Mouse (Mus musculus): ENCODE results near the gene Nuak2. TPM values are rescaled to one million over a fixed set of nuclear protein-coding genes. Genes with fewer than 3 reads are reported as not detected.

Gene Nuak2
- total and polyA plus RNA-seq, 2 experiments from 2014 or later = 4.4 to 6.8 TPM

- no peak for ATAC-seq
- Histone ChIP-seq H3K4me3 (ENCODE audit: low read depth, low read length) (no peak overlapping the region), H3K36me3 (ENCODE audit: insufficient read depth) (no peaks in the 10 kb centered on the region), H3K4me2 (ENCODE audit: low read depth) (no peak overlapping the region), H3K27me3 (ENCODE audit: insufficient read depth, low read length) (no peaks in the 10 kb centered on the region), H3K9ac (no peak overlapping the region), H3K9me3 (ENCODE audit: low read length) (no peaks in the 10 kb centered on the region), H3K27ac (ENCODE audit: low read depth, low read length) (no peak overlapping the region), H3K4me1 (ENCODE audit: insufficient read depth) (no peaks in the 10 kb centered on the region)
- 35% methylated on average over 4 of the region's 4 CpGs for WGBS
- no peak for DNase-seq
- TF ChIP-seq CTCF (IDR thresholded peaks at IDR 0.05; ENCODE audit: low read depth) = peak; percentile 73
These were observed 9.8 kb upstream of the Nuak2 start for GRCm38 (mm10) chr1:132306160-132306559.

DNA sequence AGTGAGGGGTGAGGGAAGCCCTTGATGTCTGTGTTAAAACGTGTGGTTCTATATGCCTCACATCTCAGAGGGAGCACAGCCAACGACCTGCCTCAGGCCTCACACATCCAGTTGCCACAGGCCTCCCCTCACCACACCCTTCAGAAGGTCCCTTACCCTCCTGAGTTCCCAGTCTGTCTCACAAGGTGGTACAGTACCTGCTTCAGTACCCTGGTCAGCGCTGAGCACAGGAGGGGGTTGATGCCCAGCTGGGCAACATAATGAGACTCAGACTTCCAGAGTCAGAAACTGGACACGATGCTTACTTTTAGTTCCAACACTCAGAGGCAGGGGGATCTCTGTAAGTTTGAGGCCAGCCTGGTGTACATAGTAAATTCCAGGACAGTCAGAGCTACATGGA is 9.1 kb upstream of the Nuak2 start:
- no peak for TF ChIP-seq CTCF (IDR thresholded peaks at IDR 0.05; ENCODE audit: low read depth)
- no peaks in the 10 kb centered on the region for H3K9me3 ChIP-seq (ENCODE audit: low read length)
- ATAC-seq (no peak), DNase-seq (no peak)
- no peaks in the 10 kb centered on the region for H3K27me3 ChIP-seq (ENCODE audit: insufficient read depth, low read length)
- H3K4me3 ChIP-seq (ENCODE audit: low read depth, low read length) = no peak overlapping the region
- H3K9ac ChIP-seq = no peak overlapping the region
- no peaks in the 10 kb centered on the region for H3K4me1 ChIP-seq (ENCODE audit: insufficient read depth)
- WGBS = 24% methylated on average over 4 of the region's 4 CpGs
- H3K27ac ChIP-seq (ENCODE audit: low read depth, low read length) = no peak overlapping the region
- no peak overlapping the region for H3K4me2 ChIP-seq (ENCODE audit: low read depth)
- H3K36me3 ChIP-seq (ENCODE audit: insufficient read depth) = no peaks in the 10 kb centered on the region

- 85% methylated on average over 6 of the region's 6 CpGs for WGBS
- H3K36me3 ChIP-seq (ENCODE audit: insufficient read depth) = no peaks in the 10 kb centered on the region
- no peak for DNase-seq
- ATAC-seq = no peak
- H3K27me3 ChIP-seq (ENCODE audit: insufficient read depth, low read length) = no peaks in the 10 kb centered on the region
- H3K4me3 ChIP-seq (ENCODE audit: low read depth, low read length) = no peak overlapping the region
- no peak for TF ChIP-seq CTCF (IDR thresholded peaks at IDR 0.05; ENCODE audit: low read depth)
- H3K9ac ChIP-seq = no peak overlapping the region
- H3K4me2 ChIP-seq (ENCODE audit: low read depth) = no peak overlapping the region
- H3K27ac ChIP-seq (ENCODE audit: low read depth, low read length) = no peak overlapping the region
- no peaks in the 10 kb centered on the region for H3K9me3 ChIP-seq (ENCODE audit: low read length)
- H3K4me1 ChIP-seq (ENCODE audit: insufficient read depth) = no peaks in the 10 kb centered on the region
These were observed 8.0 kb upstream of the Nuak2 start for GRCm38 (mm10) chr1:132307962-132308361.

DNA sequence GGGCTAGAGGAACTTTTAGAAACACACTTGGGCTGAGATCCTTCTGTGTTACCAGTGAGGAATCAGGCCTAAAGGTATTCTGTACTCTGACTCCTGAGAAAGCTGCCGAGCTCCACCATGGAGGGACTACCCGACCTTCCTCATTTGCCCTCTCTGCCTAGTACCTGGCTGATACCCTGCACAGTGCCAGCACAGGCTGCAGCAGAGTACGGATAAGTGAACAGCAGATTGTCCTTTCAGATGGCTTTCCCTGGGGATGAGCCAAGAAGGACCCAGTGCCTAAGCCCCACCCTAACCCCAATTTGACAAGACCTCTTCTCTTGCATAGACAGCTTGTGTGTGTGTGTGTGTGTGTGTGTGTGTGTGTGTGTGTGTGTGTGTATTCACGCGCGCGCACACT is 7.3 kb upstream of the Nuak2 start:
- no peaks in the 10 kb centered on the region for H3K9me3 ChIP-seq (ENCODE audit: low read length)
- no peak overlapping the region for H3K4me2 ChIP-seq (ENCODE audit: low read depth)
- H3K27me3 ChIP-seq (ENCODE audit: insufficient read depth, low read length) = no peaks in the 10 kb centered on the region
- no peak for DNase-seq
- H3K27ac ChIP-seq (ENCODE audit: low read depth, low read length) = no peak overlapping the region
- TF ChIP-seq CTCF (IDR thresholded peaks at IDR 0.05; ENCODE audit: low read depth) = no peak
- no peak overlapping the region for H3K4me3 ChIP-seq (ENCODE audit: low read depth, low read length)
- ATAC-seq = no peak
- 85% methylated on average over 7 of the region's 7 CpGs for WGBS
- H3K36me3 ChIP-seq (ENCODE audit: insufficient read depth) = no peaks in the 10 kb centered on the region
- H3K4me1 ChIP-seq (ENCODE audit: insufficient read depth) = no peaks in the 10 kb centered on the region
- no peak overlapping the region for H3K9ac ChIP-seq

DNA sequence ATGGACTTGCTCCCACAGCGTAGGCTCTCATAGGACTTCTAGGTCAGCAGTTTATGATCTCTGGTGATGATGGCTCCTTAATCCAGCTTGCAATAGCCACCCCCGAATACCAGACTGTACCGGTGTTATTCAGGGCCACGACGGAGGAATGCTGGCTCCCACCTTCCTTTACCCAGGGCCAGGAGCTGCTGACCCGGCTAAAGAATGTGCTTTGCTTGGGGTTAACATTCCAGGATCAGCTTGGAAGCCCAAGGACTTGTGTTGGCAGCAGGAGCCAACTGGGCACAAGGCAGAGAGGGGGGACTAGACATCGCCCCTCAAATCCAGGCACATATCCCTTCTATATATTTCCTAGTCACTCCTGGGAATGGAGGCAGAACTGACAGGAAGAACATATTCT is 5.2 kb upstream of the Nuak2 start:
- Histone ChIP-seq H3K9me3 (ENCODE audit: low read length) (no peaks in the 10 kb centered on the region), H3K27me3 (ENCODE audit: insufficient read depth, low read length) (no peaks in the 10 kb centered on the region), H3K27ac (ENCODE audit: low read depth, low read length) (no peak overlapping the region), H3K4me1 (ENCODE audit: insufficient read depth) (peaks cover 5% of the 10 kb centered on the region; the same call in 1 of the 2 replicates), H3K4me2 (ENCODE audit: low read depth) (no peak overlapping the region), H3K4me3 (ENCODE audit: low read depth, low read length) (no peak overlapping the region), H3K36me3 (ENCODE audit: insufficient read depth) (no peaks in the 10 kb centered on the region), H3K9ac (no peak overlapping the region)
- no peak for TF ChIP-seq CTCF (IDR thresholded peaks at IDR 0.05; ENCODE audit: low read depth)
- ATAC-seq (no peak), DNase-seq (no peak)
- WGBS = 70% methylated on average over 7 of the region's 7 CpGs

DNA sequence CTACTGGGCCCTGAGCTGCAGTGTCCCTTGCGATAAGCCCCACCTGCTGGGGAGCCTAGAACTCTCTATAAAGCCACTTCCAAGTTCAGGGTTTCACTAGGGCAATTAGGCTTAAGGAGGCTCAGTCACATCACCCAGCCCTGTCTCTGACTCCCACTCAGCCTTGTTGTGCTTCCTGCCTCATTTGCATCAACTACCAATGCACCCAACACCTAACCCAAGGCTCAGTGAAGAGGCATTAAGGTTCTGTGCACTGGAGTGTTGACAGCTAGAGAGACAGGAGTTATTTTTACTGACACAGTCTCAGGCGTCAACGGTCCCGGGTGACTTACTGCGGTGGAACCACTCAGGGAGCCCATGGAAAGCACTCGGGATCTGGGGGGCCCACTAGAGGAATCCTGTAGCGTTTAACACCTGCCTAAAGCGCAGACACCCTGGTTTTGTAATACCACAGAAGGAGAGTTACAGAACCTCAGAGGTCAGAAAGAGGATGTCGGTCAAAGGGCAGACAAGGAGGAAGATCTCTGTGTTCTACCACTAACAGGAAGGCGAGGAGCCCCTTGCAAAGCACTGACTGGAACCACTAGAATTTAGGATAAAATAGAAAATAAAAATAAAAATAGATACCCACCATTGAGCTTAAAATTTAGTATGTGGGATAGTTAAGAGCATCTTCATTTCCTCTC is 4.6 kb upstream of the Nuak2 start:
- Histone ChIP-seq H3K27me3 (ENCODE audit: insufficient read depth, low read length) (no peaks in the 10 kb centered on the region), H3K27ac (ENCODE audit: low read depth, low read length) (no peak overlapping the region), H3K9me3 (ENCODE audit: low read length) (no peaks in the 10 kb centered on the region), H3K9ac (no peak overlapping the region), H3K36me3 (ENCODE audit: insufficient read depth) (no peaks in the 10 kb centered on the region), H3K4me1 (ENCODE audit: insufficient read depth) (peaks cover 6% of the 10 kb centered on the region; the same call in 1 of the 2 replicates), H3K4me2 (ENCODE audit: low read depth) (no peak overlapping the region), H3K4me3 (ENCODE audit: low read depth, low read length) (no peak overlapping the region)
- ATAC-seq (no peak), DNase-seq (no peak)
- TF ChIP-seq CTCF (IDR thresholded peaks at IDR 0.05; ENCODE audit: low read depth) = no peak
- WGBS = 80% methylated on average over 10 of the region's 10 CpGs

- no peak for ATAC-seq
- Histone ChIP-seq H3K36me3 (ENCODE audit: insufficient read depth) (no peaks in the 10 kb centered on the region), H3K27me3 (ENCODE audit: insufficient read depth, low read length) (no peaks in the 10 kb centered on the region), H3K4me3 (ENCODE audit: low read depth, low read length) (no peak overlapping the region), H3K27ac (ENCODE audit: low read depth, low read length) (no peak overlapping the region), H3K4me1 (ENCODE audit: insufficient read depth) (peaks cover 8% of the 10 kb centered on the region; the same call in 1 of the 2 replicates), H3K9ac (no peak overlapping the region), H3K4me2 (ENCODE audit: low read depth) (no peak overlapping the region), H3K9me3 (ENCODE audit: low read length) (no peaks in the 10 kb centered on the region)
- 42% methylated on average over 2 of the region's 2 CpGs for WGBS
- TF ChIP-seq CTCF (IDR thresholded peaks at IDR 0.05; ENCODE audit: low read depth) = no peak
- no peak for DNase-seq
These were observed 3.9 kb upstream of the Nuak2 start for GRCm38 (mm10) chr1:132312043-132312442.
